Mouse (Mus musculus) midbrain, embryonic 13.5 days (tissue): ENCODE data around the gene Helz2. TPM values are rescaled to one million over a fixed set of nuclear protein-coding genes. Genes with fewer than 3 reads are reported as not detected.

Experiments used
- ATAC-seq: fragments of 200-750 bp; cut with Nextera tagmentation; 2 replicates; pipeline ENCODE4 v1.8.0; 2017; ENCODE audit warnings: mild to moderate bottlenecking, moderate TSS enrichment, moderate library complexity
- H3K27ac ChIP-seq: fragments of 300-500 bp; sonication (generic); 2 replicates; pipeline ENCODE4 v1.5.1; 2015; ENCODE audit warnings: inconsistent platforms, mild to moderate bottlenecking, moderate library complexity
- H3K27me3 ChIP-seq: fragments of 300-500 bp; sonication (generic); 2 replicates; pipeline ENCODE4 v1.6.1; 2015; ENCODE audit warnings: mild to moderate bottlenecking, inconsistent platforms
- H3K36me3 ChIP-seq: fragments of 300-500 bp; sonication (generic); 2 replicates; pipeline ENCODE4 v1.6.1; 2015; ENCODE audit warnings: mild to moderate bottlenecking, inconsistent platforms
- H3K4me1 ChIP-seq: fragments of 300-500 bp; sonication (generic); replicated peaks from 2 replicates; pipeline ENCODE4 v1.6.1; 2015; ENCODE audit warnings: inconsistent platforms
- H3K4me2 ChIP-seq: fragments of 300-500 bp; sonication (generic); replicated peaks from 2 replicates; pipeline ENCODE4 v1.6.1; 2015; ENCODE audit warnings: moderate library complexity, mild to moderate bottlenecking, inconsistent platforms
- H3K4me3 ChIP-seq: fragments of 300-500 bp; sonication (generic); replicated peaks from 2 replicates; pipeline ENCODE4 v1.5.1; 2015; ENCODE audit warnings: mild to moderate bottlenecking, inconsistent platforms
- H3K9ac ChIP-seq: fragments of 300-500 bp; sonication (generic); replicated peaks from 2 replicates; pipeline ENCODE4 v1.6.1; 2015; ENCODE audit warnings: mild to moderate bottlenecking, inconsistent platforms
- H3K9me3 ChIP-seq: fragments of 300-500 bp; sonication (generic); 2 replicates; pipeline ENCODE4 v1.6.1; 2016; ENCODE audit warnings: mild to moderate bottlenecking, inconsistent platforms
- WGBS: fragments of 180-500 bp; shearing (Covaris S2); methylation state at CpG from one replicate; pipeline ENCODE4 v1.1.7; 2015; 5-methylcytosine and 5-hydroxymethylcytosine counted together
- polyA plus RNA-seq: library from polyadenylated mRNA; unstranded; fragments of >200 nt; fragmentation: Nextera tagmentation; extraction: Ambion mirVana; gene quantifications from 2 replicates; pipeline ENCODE4 v1.2.1, GENCODE M21; 2015

Helz2 gene
- polyA plus RNA-seq, 1 experiment from 2014 or later = 0.34 TPM

GRCm38 (mm10) chr2:181187121-181188000 is 54.5 kb downstream of the Helz2 start, which contains the start of gene Ppdpf:
TSS of gene Ppdpf (plus strand) at chr2:181187247.
- Histone ChIP-seq H3K9ac (peak within 1 kb of the TSS; percentile 97), H3K27me3 (peaks cover 6% of the 10 kb centered on the region; the same call in 1 of the 2 replicates), H3K36me3 (peaks cover 11% of the 10 kb centered on the region), H3K4me1 (peaks cover 12% of the 10 kb centered on the region), H3K9me3 (no peaks in the 10 kb centered on the region), H3K4me3 (peak within 1 kb of the TSS; percentile 65), H3K4me2 (peak within 1 kb of the TSS; percentile 71), H3K27ac (peak within 1 kb of the TSS; percentile 98)
- ATAC-seq = peak; percentile 91
- under 1% methylated on average over 64 of the region's 64 CpGs for WGBS

- Histone ChIP-seq H3K27me3 (peaks cover 6% of the 10 kb centered on the region; the same call in 1 of the 2 replicates), H3K27ac (peak overlapping the region; percentile 98), H3K9ac (peak overlapping the region; percentile 97), H3K4me1 (peaks cover 12% of the 10 kb centered on the region), H3K36me3 (peaks cover 11% of the 10 kb centered on the region), H3K9me3 (no peaks in the 10 kb centered on the region), H3K4me3 (peak overlapping the region; percentile 65), H3K4me2 (peak overlapping the region; percentile 71)
- ATAC-seq = peak; percentile 83
- 0% methylated on average over 14 of the region's 14 CpGs for WGBS
Measured at GRCm38 (mm10) chr2:181186635-181187034, 55.2 kb downstream of the Helz2 start.

- 83% methylated on average over 6 of the region's 6 CpGs for WGBS
- Histone ChIP-seq H3K4me2 (no peak overlapping the region), H3K9ac (no peak overlapping the region), H3K27me3 (peaks cover 6% of the 10 kb centered on the region; the same call in 1 of the 2 replicates), H3K4me3 (no peak overlapping the region), H3K36me3 (no peaks in the 10 kb centered on the region), H3K4me1 (no peaks in the 10 kb centered on the region), H3K27ac (no peak overlapping the region), H3K9me3 (no peaks in the 10 kb centered on the region)
- ATAC-seq = no peak
Measured at GRCm38 (mm10) chr2:181180898-181181297, 60.9 kb downstream of the Helz2 start.

GRCm38 (mm10) chr2:181178471-181178870 is 63.4 kb downstream of the Helz2 start:
- Histone ChIP-seq H3K4me2 (no peak overlapping the region), H3K4me3 (no peak overlapping the region), H3K36me3 (no peaks in the 10 kb centered on the region), H3K4me1 (no peaks in the 10 kb centered on the region), H3K9ac (no peak overlapping the region), H3K9me3 (no peaks in the 10 kb centered on the region), H3K27ac (no peak overlapping the region), H3K27me3 (no peaks in the 10 kb centered on the region)
- no peak for ATAC-seq
- 89% methylated on average over 5 of the region's 5 CpGs for WGBS

- no peak overlapping the region for H3K9ac ChIP-seq
- no peaks in the 10 kb centered on the region for H3K4me1 ChIP-seq
- H3K9me3 ChIP-seq = no peaks in the 10 kb centered on the region
- no peaks in the 10 kb centered on the region for H3K36me3 ChIP-seq
- H3K27ac ChIP-seq = no peak overlapping the region
- 73% methylated on average over 3 of the region's 3 CpGs for WGBS
- H3K27me3 ChIP-seq = no peaks in the 10 kb centered on the region
- ATAC-seq = no peak
- no peak overlapping the region for H3K4me2 ChIP-seq
- H3K4me3 ChIP-seq = no peak overlapping the region
Measured at GRCm38 (mm10) chr2:181178015-181178414, 63.8 kb downstream of the Helz2 start.

Other genes with a start within 250 kb of the Helz2 start
- gene Chrna4, start 198.5 kb downstream of the Helz2 start, polyA plus RNA-seq = 44.1 and 52.7 TPM in 2 replicates
- gene Kcnq2, start 106.7 kb downstream of the Helz2 start, polyA plus RNA-seq = 44.0 and 47.3 TPM in 2 replicates
- 3.5 and 3.8 TPM in 2 replicates for gene Eef1a2, start 85.0 kb downstream of the Helz2 start, polyA plus RNA-seq
- 470 and 482 TPM in 2 replicates for gene Ppdpf, start 54.8 kb downstream of the Helz2 start, polyA plus RNA-seq
- gene Ptk6, start 39.2 kb downstream of the Helz2 start, polyA plus RNA-seq = not detected in 2 replicates
- gene Srms, start 28.8 kb downstream of the Helz2 start, polyA plus RNA-seq = 0.10 TPM in 1 of 2 replicates, not detected in the other
- 0.13 TPM in 1 of 2 replicates, not detected in the other for gene Fndc11, start 22.0 kb downstream of the Helz2 start, polyA plus RNA-seq
- gene Gmeb2, start 46.0 kb upstream of the Helz2 start, polyA plus RNA-seq = 19.7 and 19.9 TPM in 2 replicates
- gene Stmn3, start 72.5 kb upstream of the Helz2 start, polyA plus RNA-seq = 996 and 1,042 TPM in 2 replicates
- gene Rtel1, start 77.7 kb upstream of the Helz2 start, polyA plus RNA-seq = 33.6 and 40.6 TPM in 2 replicates
- 71.5 and 78.5 TPM in 2 replicates for gene Zgpat, start 122.9 kb upstream of the Helz2 start, polyA plus RNA-seq
- gene Arfrp1, start 123.4 kb upstream of the Helz2 start, polyA plus RNA-seq = 91.6 and 95.9 TPM in 2 replicates
- 42.1 and 46.7 TPM in 2 replicates for gene Lime1, start 138.1 kb upstream of the Helz2 start, polyA plus RNA-seq
- gene Zbtb46, start 217.4 kb upstream of the Helz2 start, polyA plus RNA-seq = 24.1 and 24.3 TPM in 2 replicates